Mouse (Mus musculus): Measurements from ENCODE around the gene Smtnl1. TPM values are rescaled to one million over a fixed set of nuclear protein-coding genes. Genes with fewer than 3 reads are reported as not detected.

Gene Smtnl1
- polyA plus RNA-seq, 2 experiments = 0.23 to 0.38 TPM

- Histone ChIP-seq H3K27me3 (ENCODE audit: control insufficient read depth, insufficient read depth, low read length) (peaks cover 37% of the 10 kb centered on the region), H3K4me2 (ENCODE audit: low read depth) (peak overlapping the region; percentile 45), H3K9me3 (ENCODE audit: control insufficient read depth, low read length) (no peaks in the 10 kb centered on the region), H3K4me1 (replicated peaks; ENCODE audit: control insufficient read depth in 2 of 2, insufficient read depth in 2 of 2, low read length in 1 of 2) (peaks cover 0 to 6% of the 10 kb centered on the region in 2 experiments; a peak in 2 of 4 replicates), H3K9ac (replicated peaks) (no peak overlapping the region), H3K36me3 (replicated peaks; ENCODE audit: control insufficient read depth, insufficient read depth, low read depth) (peaks cover 32% of the 10 kb centered on the region), H3K27ac (no peak overlapping the region), H3K4me3 (ENCODE audit: insufficient read depth in 1 of 2, low read depth in 2 of 2, low read length in 2 of 2) (0 out of 4 replicates have a peak overlapping the region, but pooled peaks of 1 of the 2 experiments have one; percentile 12)
- 4% methylated on average over 47 of the region's 47 CpGs for WGBS (ENCODE audit: insufficient replicate concordance)
- DNase-seq (ENCODE audit: low read depth in 3 of 3, low spot score in 3 of 3) = no peak
- 0 out of 2 replicates have a peak, but pooled peaks have one; percentile 19 for ATAC-seq (ENCODE audit: insufficient read depth)
- TF ChIP-seq CTCF (IDR thresholded peaks at IDR 0.05; ENCODE audit: low read depth) (peak; percentile 90), EP300 (IDR thresholded peaks at IDR 0.05; ENCODE audit: low read depth) (no peak)
Observed at GRCm38 (mm10) chr2:84865616-84866571, 43.4 kb upstream of the Smtnl1 start.

GRCm38 (mm10) chr2:84862231-84862630 is 39.8 kb upstream of the Smtnl1 start:
- Histone ChIP-seq H3K27me3 (ENCODE audit: control insufficient read depth, insufficient read depth, low read length) (peaks cover 15% of the 10 kb centered on the region), H3K9me3 (ENCODE audit: control insufficient read depth, low read length) (no peaks in the 10 kb centered on the region), H3K4me1 (replicated peaks; ENCODE audit: control insufficient read depth in 2 of 2, insufficient read depth in 2 of 2, low read length in 1 of 2) (peaks cover 0 to 4% of the 10 kb centered on the region in 2 experiments; a peak in 1 of 4 replicates), H3K27ac (no peak overlapping the region), H3K4me2 (ENCODE audit: low read depth) (no peak overlapping the region), H3K9ac (replicated peaks) (no peak overlapping the region), H3K4me3 (ENCODE audit: insufficient read depth in 1 of 2, low read depth in 2 of 2, low read length in 2 of 2) (no peak overlapping the region), H3K36me3 (replicated peaks; ENCODE audit: control insufficient read depth, insufficient read depth, low read depth) (peaks cover 69% of the 10 kb centered on the region)
- no peak for TF ChIP-seq CTCF (IDR thresholded peaks at IDR 0.05; ENCODE audit: low read depth)
- no peak for TF ChIP-seq EP300 (IDR thresholded peaks at IDR 0.05; ENCODE audit: low read depth)
- no peak for DNase-seq (ENCODE audit: low read depth in 3 of 3, low spot score in 3 of 3)
- 55% methylated on average over 3 of the region's 3 CpGs for WGBS (ENCODE audit: insufficient replicate concordance)
- no peak for ATAC-seq (ENCODE audit: insufficient read depth)

- Histone ChIP-seq H3K4me3 (ENCODE audit: insufficient read depth in 1 of 2, low read depth in 2 of 2, low read length in 2 of 2) (no peak overlapping the region), H3K27ac (no peak overlapping the region), H3K36me3 (replicated peaks; ENCODE audit: control insufficient read depth, insufficient read depth, low read depth) (peaks cover 77% of the 10 kb centered on the region), H3K4me2 (ENCODE audit: low read depth) (no peak overlapping the region), H3K9ac (replicated peaks) (no peak overlapping the region), H3K4me1 (replicated peaks; ENCODE audit: control insufficient read depth in 2 of 2, insufficient read depth in 2 of 2, low read length in 1 of 2) (peaks cover 0 to 4% of the 10 kb centered on the region in 2 experiments; a peak in 1 of 4 replicates), H3K27me3 (ENCODE audit: control insufficient read depth, insufficient read depth, low read length) (peaks cover 7% of the 10 kb centered on the region), H3K9me3 (ENCODE audit: control insufficient read depth, low read length) (no peaks in the 10 kb centered on the region)
- no peak for TF ChIP-seq CTCF (IDR thresholded peaks at IDR 0.05; ENCODE audit: low read depth)
- TF ChIP-seq EP300 (IDR thresholded peaks at IDR 0.05; ENCODE audit: low read depth) = peak; percentile 30; the same call in 1 of the 2 replicates
- ATAC-seq (ENCODE audit: insufficient read depth) (no peak), DNase-seq (ENCODE audit: low read depth in 3 of 3, low spot score in 3 of 3) (no peak)
- WGBS (ENCODE audit: insufficient replicate concordance) = 59% methylated on average over 3 of the region's 3 CpGs
Observed at GRCm38 (mm10) chr2:84861430-84861829, 39.0 kb upstream of the Smtnl1 start.

DNA sequence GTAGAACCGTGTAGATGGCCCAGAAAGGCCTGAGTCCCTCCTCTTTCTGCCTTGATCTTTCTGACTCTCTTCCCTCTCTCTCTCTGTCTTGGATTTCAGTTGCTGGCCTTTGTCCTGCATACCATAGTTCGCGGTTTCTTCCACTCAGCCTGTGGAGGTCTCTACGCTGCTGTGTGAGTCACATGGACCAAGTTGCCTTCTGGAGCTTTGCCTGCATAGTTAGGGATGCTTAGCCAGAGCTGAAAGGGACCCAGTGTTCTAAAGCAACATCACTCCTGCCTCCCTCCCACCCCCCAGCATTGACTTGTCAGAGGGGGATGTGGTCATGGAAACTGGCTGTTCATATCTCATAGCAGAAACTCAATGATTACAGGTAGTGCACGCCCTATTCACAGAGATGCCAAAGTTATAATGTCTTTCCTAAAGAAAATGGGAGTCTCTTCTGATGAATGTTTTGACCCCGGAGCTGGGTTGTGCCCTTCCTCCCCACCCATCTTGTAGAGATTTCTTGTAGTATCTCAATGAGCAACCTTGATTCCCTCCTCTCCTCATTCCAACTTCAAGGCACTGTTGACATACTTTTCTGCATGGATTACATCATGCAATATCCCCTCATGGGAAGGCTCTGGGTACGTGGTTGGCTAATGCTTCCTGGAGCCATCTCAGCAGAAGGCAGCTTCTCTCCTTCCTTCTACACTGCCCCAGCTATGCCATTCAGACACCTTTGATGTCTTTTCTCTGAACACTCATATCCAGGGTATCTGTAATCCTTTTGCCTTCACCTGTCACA is 37.7 kb upstream of the Smtnl1 start:
- Histone ChIP-seq H3K4me1 (replicated peaks; ENCODE audit: control insufficient read depth in 2 of 2, insufficient read depth in 2 of 2, low read length in 1 of 2) (peaks cover 0 to 4% of the 10 kb centered on the region in 2 experiments; a peak in 1 of 4 replicates), H3K4me2 (ENCODE audit: low read depth) (no peak overlapping the region), H3K27me3 (ENCODE audit: control insufficient read depth, insufficient read depth, low read length) (no peaks in the 10 kb centered on the region; the same call in 1 of the 2 replicates), H3K9ac (replicated peaks) (no peak overlapping the region), H3K36me3 (replicated peaks; ENCODE audit: control insufficient read depth, insufficient read depth, low read depth) (peaks cover 89% of the 10 kb centered on the region), H3K9me3 (ENCODE audit: control insufficient read depth, low read length) (no peaks in the 10 kb centered on the region), H3K27ac (no peak overlapping the region), H3K4me3 (ENCODE audit: insufficient read depth in 1 of 2, low read depth in 2 of 2, low read length in 2 of 2) (no peak overlapping the region)
- no peak for DNase-seq (ENCODE audit: low read depth in 3 of 3, low spot score in 3 of 3)
- WGBS (ENCODE audit: insufficient replicate concordance) = 84% methylated on average over 7 of the region's 7 CpGs
- ATAC-seq (ENCODE audit: insufficient read depth) = no peak
- TF ChIP-seq CTCF (IDR thresholded peaks at IDR 0.05; ENCODE audit: low read depth) = no peak
- no peak for TF ChIP-seq EP300 (IDR thresholded peaks at IDR 0.05; ENCODE audit: low read depth)

Data from liver, embryonic 14.5 days (tissue).